Mouse (Mus musculus): ENCODE results near the gene 6430628N08Rik. TPM values are rescaled to one million over a fixed set of nuclear protein-coding genes. Genes with fewer than 3 reads are reported as not detected.

6430628N08Rik gene
- not detected in 2 replicates for polyA plus RNA-seq (2012; rRNA removed)

DNA sequence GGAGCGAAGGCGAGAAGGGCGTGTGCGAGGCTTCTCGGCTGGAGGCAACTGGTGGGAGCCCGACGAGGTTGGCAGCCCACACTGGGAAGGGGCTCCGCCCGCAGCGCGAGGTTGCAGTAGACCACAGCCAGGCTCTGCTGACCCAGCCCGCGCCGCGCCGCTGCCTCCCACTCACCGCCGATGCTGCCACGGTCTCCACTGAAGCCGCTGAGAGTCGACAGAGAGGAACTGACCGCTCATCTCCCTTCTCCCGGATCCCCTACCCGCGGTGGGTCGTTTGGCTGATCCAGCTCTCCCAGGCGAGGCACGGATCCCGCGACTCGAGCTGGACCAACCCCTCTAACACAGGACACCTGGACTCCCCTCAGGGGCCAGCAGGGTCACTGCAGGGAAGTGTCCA is at the start of gene 6430628N08Rik:
TSS of gene 6430628N08Rik (plus strand) at position 113 of the 400 bp plus-strand sequence.

DNA sequence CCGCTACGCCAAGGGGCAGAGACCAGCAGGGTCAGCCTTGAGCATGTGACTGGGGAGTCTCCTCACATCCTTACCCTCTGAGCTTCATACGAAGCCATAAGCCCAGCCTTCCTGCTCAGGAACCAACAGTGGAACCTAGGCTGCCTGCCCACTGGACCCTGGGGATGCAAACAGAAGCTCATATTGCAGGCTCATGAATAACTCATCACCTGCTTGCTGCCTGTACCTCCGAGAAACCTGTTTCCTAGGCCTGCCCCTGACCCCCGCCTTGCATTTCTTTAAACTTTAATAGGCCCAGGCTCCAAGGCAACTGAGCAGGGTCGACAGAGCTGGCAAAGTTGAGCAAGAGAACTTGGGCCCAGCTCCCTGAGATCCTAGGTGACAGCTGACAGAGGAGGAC is 6.4 kb upstream of the 6430628N08Rik start, which contains the start of gene Kncn:
TSS of gene Kncn (plus strand) at position 379 of the 400 bp plus-strand sequence.

DNA sequence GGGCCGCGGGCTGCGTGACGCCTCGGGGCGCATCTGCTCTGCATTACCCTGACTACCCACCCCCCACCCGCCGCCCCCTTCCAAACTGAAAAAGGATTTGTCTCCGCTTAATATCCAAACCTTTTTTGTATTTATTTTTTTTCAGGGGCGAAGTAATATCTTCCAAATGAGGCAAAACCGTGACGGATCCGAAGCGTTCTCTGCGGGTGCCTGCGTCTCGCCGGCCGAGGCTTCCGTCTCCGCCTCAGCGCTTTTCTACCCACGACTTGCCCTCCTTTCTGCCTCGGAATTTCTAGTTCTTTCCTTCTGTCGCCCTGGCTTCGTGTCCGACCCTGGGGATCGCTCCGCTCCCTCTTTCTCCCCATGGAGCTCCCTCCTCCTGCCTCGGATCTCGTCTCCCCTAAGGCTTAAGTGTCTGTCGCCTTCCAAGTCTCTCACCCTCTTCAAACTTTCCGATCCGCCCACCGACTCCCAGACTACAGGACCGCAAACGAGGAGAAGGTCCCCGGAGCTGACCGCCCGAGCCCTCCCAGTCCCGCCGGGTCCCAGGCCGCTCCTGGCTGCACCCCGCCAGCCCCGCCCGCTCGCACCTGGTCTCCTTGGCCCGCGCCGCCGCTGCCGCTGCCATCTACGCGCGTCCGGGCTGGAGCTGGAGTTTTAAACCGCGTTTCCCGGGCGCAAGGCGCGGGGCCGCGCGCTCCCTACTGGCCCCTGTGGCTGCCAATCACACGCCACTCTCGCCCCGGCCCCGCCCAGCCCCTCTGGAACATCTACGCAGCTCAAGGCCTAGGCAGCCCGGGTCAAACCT is 49.0 kb downstream of the 6430628N08Rik start, which contains the start of gene Dmbx1:
TSS of gene Dmbx1 (minus strand) at position 632 of the 808 bp plus-strand sequence.

Other genes with a start within 250 kb of the 6430628N08Rik start
- 5.7 and 8.5 TPM in 2 replicates for gene Cyp4b1, start 242.9 kb upstream of the 6430628N08Rik start, polyA plus RNA-seq (2012; rRNA removed)
- 5.6 and 5.9 TPM in 2 replicates for gene Efcab14, start 152.9 kb upstream of the 6430628N08Rik start, polyA plus RNA-seq (2012; rRNA removed)
- gene Tex38, start 109.6 kb upstream of the 6430628N08Rik start, polyA plus RNA-seq (2012; rRNA removed) = not detected in 2 replicates
- 7.7 and 18.9 TPM in 2 replicates for gene Atpaf1, start 105.9 kb upstream of the 6430628N08Rik start, polyA plus RNA-seq (2012; rRNA removed)
- 6.3 and 6.8 TPM in 2 replicates for gene Mob3c, start 62.6 kb upstream of the 6430628N08Rik start, polyA plus RNA-seq (2012; rRNA removed)
- 12.3 and 17.2 TPM in 2 replicates for gene Mknk1, start 51.5 kb upstream of the 6430628N08Rik start, polyA plus RNA-seq (2012; rRNA removed)
- not detected in 2 replicates for gene Kncn, start 6.3 kb upstream of the 6430628N08Rik start, polyA plus RNA-seq (2012; rRNA removed)
- 1.2 and 1.4 TPM in 2 replicates for gene Dmbx1, start 49.3 kb downstream of the 6430628N08Rik start, polyA plus RNA-seq (2012; rRNA removed)
- gene Faah, start 127.3 kb downstream of the 6430628N08Rik start, polyA plus RNA-seq (2012; rRNA removed) = 10.2 and 10.4 TPM in 2 replicates
- gene Nsun4, start 163.2 kb downstream of the 6430628N08Rik start, polyA plus RNA-seq (2012; rRNA removed) = 2.1 and 2.2 TPM in 2 replicates
- 31.4 and 43.3 TPM in 2 replicates for gene Uqcrh, start 184.4 kb downstream of the 6430628N08Rik start, polyA plus RNA-seq (2012; rRNA removed)
- 45.8 and 46.0 TPM in 2 replicates for gene Lrrc41, start 184.6 kb downstream of the 6430628N08Rik start, polyA plus RNA-seq (2012; rRNA removed)
- 0.35 and 0.61 TPM in 2 replicates for gene Rad54l, start 233.0 kb downstream of the 6430628N08Rik start, polyA plus RNA-seq (2012; rRNA removed)
- gene Pomgnt1, start 233.2 kb downstream of the 6430628N08Rik start, polyA plus RNA-seq (2012; rRNA removed) = 13.1 and 13.5 TPM in 2 replicates